Mouse (Mus musculus) right cerebral cortex, postnatal 4 days (tissue): ENCODE measurements at regions not wholly inside any gene's neighbourhood (a gene's known extent, or its start where the extent isn't known, plus 50 kb on each side); places are given as distances from the start of the nearest gene placed in this dataset.
"Not testable (repeated sequence)": the region's sequence is repeated elsewhere in the genome, so short reads cannot be mapped to it uniquely, and the experiment has no call there.

Experiments
- DNase-seq: peaks from one replicate; pipeline ENCODE4 v3.0.0-alpha.2; 2022

GRCm38 (mm10) chrX:91059251-91059650 lies 167.3 kb downstream of the Gm44 start:
- DNase-seq, result peak; percentile 2

GRCm38 (mm10) chrX:91085137-91085536 lies 193.2 kb downstream of the Gm44 start:
- not testable (repeated sequence) for DNase-seq
